Mouse (Mus musculus) mesoderm, embryonic 11.5 days (tissue): Measurements from ENCODE around the gene Nt5c1a.
A peak's percentile ranks its signal among the peaks of the same experiment; 100 is the strongest.
"Not testable (repeated sequence)": the region's sequence is repeated elsewhere in the genome, so short reads cannot be mapped to it uniquely, and the experiment has no call there.

Experiments used
- DNase-seq: peaks from one replicate; pipeline ENCODE4 v3.0.0-alpha.2; 2012; ENCODE audit warnings: low read depth, low spot score

Gene Nt5c1a

DNA sequence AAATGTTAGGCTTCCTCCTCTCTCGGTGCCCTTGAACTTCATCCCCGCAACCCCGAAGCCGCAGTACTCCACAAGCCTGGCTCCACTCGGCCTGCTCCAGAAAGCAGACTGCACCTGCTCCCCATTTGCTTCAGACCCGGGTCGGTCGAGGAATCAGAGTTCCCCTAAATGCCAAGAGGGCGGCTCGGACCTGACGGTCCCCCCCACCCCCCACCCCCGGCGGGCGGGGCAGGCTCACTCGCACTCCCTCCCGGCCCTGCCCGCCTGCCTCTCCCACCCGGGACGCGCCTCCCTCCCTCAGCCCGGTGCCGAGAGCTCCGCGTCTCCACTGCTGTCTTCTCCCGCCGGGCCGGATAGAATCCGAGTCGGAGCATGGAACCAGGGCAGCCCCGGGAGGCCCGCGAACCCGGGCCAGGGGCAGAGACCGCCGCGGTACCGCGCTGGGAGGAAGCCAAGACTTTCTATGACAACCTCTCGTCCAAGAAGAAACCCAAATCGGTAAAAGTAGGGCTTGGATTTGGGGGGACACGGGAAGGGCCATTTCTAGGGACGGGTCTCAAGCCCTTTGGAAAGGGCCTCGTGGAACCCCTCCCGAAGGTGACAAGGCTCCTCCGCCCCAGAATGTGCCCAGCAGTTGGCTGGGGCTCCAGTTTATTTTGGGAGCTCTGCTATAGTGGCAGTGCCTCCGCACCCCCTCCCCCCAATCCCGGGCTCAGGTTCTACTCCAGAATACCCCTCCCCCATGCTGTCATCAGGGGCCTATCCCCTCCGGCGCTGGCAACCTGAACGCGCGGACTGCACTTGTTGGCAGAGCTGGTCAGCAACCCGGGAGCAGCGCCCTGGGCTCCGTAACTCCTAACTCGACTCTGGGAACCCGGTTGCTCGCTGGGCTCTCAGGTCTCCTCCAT lies at the start of gene Nt5c1a:
Gene Nt5c1a, plus strand, starts transcription at position 319 of the 908 bp plus-strand sequence.
- peak; percentile 34 for DNase-seq

DNA sequence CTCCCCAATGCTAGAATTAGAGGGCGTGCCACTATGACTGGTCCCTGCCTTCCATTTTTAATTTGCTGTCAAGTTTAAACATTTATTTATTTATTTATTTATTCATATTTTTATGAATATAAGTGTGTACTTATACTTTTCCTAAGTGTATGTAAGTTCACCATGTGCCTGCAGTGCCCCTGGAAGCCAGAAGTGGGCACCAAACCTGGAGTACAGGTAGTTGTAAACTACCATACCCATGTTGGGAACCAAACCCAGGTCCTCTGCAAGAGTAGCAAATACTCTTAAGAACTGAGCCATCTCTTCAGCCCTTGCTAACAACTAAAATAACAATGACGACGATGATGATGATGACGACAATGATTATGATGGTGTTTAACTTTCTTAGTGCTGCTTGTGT lies 49.3 kb upstream of the Nt5c1a start:
- no peak for DNase-seq

DNA sequence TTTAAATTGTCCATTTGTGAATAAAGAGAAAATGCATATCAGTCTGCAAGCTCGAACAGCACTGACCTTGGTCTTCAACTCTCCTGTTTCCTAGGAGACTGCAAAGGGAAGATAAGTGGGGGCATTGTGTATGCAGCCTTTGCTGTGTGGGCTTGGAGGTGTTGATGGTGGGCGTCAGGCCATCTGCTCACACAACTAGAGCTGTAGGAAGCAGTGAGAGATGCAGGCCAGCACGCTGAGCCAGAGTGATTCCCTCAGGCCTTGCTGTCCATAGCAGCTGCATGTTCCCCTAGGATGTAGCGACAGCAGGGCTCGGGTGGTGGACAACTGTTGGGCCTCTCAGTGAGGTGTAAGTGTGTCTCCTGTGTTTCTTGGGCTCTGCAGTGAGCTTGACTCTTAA lies 48.3 kb upstream of the Nt5c1a start:
- DNase-seq: no peak

DNA sequence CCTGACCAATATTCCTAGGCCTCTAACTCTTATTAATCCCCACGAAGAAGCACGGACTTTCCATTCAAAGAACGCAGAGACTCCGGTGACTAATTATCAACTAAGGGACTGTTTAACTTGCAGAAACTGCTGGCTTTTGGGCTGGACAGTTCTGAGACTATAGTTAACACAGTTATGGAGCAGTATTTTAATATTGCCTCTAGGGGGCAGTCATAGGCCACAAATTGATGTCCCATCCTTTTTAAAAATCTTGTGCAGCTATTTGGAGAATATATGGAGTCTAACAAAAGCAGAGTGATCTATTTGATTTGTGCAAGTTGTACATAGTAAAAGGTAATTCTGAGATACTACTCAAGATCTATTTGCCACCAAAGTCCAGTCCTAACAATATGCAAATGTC lies 46.3 kb upstream of the Nt5c1a start:
- DNase-seq: peak; percentile 62

DNA sequence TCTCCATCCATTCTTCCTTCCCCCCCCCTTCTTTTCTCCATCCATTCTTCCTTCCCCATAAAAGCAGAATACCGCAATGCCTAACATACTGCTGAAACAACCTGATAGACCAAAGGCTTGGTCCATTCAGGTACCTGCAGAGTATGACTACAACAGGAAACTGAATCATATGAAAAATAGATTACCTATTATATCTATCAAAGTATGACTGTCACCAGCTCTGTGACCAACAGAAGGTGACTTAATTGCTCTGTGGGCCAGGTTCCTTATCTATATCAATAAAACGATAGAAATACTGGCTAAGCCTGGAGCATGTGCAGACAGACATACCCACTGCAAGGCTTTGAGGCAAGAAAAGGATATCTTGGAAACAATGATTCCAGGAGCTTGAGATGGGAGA lies 45.9 kb upstream of the Nt5c1a start:
- DNase-seq: no peak

DNA sequence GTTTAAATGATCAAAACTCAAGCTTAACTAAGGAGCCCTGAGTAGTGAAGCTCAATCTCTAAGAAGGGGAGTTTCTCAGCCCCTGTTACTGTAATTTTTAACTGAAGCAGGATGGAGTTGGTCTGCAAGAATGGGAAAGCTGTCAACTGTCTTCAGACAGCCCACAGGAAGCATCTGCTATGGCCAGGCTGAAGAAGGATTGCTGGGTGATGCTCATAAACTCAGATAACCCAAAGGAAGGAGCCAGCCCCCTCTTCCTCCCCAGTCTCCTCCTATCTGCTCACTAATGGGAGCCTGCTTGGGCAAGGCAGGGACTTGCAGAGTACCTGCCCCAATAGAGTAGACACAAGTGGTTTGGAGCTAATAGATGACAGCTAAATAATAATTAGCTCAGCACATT lies 45.5 kb upstream of the Nt5c1a start:
- no peak for DNase-seq

DNA sequence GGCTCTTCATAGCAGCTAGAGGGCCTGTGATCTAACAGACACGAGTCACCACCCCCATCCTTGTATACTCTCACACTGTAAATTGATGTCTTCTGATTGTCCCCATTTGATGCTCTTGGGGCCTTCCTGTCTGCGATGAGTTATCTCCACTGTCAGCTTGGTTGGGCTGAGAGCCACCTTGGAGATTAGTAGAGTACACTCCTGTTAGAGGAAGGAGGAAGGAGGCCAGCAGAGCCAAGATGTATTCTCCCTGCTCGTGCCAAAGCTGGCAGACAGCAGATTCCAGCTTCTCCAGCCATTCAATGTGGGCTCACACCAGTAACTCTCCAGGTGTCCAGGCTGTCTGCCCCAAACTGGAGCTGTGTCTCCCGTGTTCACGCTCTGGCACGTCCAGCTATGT lies 40.7 kb upstream of the Nt5c1a start:
- no peak for DNase-seq

DNA sequence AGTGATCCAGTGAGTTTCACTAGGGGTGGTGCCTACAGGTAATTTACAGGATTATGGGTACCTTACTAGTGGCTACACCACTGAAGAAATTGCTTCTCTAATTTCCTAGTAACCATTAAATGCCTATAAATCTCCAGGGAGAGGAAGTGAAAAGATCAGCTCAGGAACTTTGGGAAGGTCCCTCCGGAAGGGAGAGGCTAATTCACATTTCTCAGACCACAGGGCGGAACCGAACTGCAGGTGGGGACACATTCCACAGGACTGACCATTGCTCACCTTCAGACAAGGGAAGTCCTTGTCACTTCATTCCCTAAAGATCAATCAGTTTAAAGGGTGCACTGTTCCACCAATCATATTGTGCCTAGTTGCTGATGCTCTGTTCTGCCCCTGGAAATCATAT lies 40.1 kb upstream of the Nt5c1a start:
- not testable (repeated sequence) for DNase-seq

DNA sequence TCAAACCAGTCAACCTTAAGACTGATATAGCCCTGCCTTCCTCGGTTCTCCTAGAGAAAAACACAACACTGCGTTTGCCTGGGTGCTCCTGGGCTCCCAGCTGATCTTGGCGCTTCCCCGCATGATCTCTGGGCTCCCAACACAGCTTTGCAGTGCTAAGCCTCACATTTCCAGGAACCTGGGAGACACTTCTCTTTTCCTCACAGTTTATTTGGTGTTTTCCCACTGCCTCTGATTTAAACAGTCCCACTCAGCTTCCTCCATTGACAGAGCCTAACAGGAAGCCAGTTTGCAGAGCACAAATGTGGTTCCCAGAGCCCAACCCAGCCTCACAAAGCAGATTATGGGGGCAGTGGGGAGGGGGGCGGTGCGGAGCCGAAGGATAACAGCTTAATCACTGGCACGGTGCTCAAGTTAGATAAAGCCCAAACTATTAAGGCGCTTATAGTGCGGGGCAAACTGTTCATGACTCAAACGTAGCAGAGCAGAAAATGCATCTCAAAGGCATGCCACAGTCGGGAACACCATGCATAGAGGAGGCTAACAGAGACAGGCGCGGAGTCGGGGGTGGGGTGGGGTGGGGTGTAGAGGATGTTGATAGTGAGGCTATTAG lies 38.9 kb upstream of the Nt5c1a start:
- DNase-seq: no peak

DNA sequence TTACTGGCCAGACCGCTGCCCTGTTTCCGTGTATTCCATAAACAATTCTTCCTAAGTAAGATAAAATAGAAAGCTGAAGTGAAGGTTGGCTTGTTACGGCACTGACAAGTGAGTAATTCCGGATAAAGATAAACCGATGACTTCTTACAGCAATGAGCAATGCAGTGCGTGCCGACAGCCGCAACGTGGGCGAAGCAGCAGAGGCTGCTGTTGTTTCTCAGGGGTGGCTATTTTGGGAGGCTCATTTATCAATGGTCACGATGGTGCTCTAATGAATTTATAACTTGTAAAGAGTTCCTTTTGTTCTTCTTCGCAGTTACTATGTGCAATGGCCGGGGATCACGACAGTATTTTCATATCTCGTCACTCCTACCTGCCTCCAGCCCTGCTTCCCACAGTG lies 37.1 kb upstream of the Nt5c1a start:
- DNase-seq: no peak

DNA sequence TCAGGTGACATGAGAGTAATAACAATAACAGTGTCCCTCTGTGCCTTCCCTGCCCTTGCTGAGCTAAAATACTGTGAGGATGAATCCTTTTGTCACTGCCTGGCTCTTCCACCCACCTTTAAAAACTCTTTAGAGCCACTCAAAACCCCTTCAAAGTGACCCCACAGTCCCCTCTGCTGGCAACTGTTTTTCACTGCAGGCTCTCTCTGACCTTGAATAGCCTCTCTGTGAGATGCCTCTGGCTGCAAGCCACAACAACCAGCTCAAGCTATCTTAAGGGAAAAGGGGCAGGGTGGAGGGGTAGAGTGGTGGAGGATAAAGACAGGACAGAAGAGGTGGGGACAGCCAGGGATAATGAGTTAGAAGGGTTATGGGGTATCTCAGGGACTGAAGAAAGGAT lies 29.5 kb upstream of the Nt5c1a start:
- no peak for DNase-seq

DNA sequence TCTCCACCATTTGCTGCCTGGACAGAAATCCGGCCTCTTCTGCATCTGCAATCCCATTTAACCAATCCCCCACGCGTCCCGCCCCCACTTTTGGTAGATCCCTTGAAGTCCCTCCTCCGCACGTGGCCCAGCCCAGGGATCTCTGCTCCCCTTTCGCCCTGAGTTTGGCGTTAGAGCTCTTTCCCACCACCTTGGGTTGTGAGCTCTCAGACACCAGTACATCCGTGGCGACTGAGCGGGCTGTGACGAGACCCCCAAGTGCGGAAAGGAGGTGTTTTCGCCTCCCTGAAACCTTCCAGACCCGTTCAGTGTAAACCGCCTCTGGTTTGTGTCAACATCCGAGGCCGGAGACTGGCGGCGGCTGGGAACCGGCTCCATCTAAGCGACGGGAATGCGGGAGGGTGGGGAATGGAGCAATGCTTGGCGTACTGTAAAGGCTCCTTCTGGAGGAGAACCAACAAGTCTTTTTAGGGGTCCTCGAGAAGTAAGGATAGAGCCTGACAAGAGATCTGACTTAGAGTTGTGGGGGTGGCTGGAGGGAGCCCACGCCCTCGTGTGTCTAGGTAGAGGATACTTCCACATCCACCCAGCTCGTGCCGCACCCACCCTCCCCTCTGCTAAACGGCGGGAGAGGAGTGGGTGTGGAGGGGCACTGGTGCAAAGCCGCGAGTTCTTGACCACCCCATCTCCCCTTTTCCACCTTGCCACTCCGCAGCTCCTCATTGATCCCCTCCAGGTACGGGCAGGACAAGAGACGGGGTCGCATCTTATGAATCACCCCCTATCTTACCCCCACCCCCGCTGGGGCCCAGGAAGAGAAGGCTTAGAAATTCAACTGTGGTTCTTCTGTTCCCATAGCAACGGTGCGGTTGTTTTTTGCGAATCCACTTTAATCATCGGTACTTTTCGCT lies 18.7 kb upstream of the Nt5c1a start, which contains the start of gene Hpcal4:
Gene Hpcal4, plus strand, starts transcription at position 900 of the 911 bp plus-strand sequence.
- DNase-seq: peak; percentile 40

DNA sequence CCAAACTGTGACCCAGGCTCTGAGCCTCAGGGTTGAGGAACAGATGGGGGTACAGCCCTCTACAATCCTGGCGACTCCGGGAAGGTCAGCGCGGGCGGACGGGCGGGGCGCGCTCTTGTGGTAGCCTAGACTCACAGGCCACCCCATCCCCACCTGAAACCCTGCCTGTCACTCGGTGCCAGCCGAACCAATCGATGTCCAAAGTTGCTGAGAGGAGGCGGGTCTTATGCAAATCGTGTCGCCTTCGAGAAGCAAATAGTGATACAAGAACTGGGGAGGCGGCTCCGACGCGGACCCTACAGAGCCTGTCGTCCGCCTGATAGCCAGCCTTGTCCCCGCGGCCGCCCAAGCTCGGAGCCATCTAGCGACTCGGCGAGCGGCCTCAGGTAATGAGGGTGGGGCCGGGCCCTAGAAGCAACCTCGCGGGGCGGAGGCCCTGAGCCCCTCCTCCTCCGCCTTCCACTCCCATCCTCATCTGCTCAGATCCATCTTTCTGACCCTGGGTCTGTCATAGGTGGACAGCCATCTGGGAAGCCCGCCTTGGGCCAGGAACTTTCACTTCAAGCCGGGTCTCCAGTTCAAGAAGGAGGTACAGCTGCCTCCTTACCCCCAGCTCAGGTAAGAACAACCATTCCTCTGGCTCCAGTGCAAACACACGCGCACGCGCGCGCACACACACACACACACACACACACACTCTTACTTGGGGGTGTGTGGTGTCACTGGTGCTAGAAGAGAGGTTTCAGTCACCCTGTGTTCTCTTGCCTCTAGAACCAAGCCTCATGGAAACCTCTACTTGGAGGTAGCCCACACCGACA lies 17.9 kb upstream of the Nt5c1a start:
- DNase-seq: peak; percentile 86

DNA sequence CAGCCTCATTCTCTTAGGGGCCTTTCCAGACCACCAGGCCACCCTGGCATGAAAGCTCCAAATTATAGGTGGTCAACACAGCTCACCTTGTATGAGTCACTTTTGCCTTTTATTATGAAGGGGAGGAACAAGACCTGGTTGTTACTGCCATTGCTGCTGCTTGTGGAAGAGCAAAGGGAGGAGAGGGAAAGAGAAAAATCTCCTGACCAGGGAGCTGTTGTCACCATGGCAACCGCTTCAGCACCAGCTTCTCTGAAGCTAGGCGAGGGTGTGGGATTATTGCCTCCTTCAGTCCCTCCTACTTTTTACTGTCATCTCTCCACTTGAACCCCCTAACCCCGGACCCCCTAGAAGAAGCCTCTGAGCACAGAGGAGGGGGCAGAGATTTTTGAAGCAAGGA lies 16.5 kb upstream of the Nt5c1a start:
- DNase-seq: no peak

DNA sequence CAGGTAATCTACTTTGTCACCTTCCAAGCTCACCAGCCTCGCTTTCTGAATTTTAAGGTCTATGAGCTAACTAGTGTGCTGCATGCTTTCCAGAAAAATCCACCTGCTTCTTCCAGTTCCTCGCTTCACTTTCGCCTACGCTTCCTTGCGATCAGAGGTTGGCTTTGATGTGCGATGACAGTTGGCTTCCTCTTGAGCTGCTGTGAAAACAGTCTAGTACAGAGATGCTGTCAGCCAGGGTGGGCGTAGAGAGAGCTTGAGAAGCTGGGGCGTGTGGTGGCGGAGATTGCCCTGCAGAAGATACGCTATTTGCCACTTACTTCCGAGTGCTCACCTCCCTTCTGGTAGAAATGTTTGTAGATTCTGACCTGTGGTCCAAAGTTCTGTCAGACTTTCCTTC lies 9.0 kb upstream of the Nt5c1a start:
- no peak for DNase-seq

DNA sequence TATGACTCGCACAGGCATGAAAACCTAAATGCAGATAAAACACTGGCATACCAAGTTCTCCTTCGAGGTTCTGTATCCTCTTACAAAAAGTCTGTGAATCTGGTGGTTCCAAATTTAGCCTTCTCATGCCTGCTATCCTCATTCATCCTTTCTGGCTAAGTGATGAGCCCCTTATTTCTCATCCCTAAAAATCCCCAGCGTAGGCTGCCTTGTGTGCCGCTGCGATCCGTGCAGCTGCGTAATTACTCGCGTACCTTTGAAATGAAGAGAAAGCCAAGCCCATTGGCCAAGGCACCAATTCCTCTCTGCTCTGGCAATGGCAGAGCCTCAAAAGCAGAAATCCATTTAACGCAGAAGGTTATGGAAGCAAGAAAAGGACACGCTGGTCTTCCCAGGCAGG lies 7.5 kb upstream of the Nt5c1a start:
- no peak for DNase-seq

DNA sequence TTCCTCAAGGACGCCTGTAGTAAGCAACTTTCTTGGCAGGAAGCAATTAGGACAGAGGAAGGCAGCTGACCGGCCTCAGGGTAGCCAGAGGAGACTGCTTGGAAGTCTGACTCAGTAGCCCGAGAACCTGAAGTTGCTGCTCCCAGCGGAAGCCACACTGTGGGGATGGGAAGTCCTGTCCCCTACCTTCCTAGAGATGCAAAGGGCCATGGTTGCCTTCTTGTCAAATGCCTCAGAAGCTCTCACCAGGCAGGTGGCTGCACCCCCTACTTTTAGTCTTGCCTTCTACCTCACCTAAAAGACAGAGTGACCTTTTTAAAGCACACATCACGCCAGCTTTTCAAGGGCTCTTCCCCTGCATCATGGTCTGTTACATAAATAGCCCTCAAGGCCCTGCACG lies 4.6 kb upstream of the Nt5c1a start:
- DNase-seq: no peak

DNA sequence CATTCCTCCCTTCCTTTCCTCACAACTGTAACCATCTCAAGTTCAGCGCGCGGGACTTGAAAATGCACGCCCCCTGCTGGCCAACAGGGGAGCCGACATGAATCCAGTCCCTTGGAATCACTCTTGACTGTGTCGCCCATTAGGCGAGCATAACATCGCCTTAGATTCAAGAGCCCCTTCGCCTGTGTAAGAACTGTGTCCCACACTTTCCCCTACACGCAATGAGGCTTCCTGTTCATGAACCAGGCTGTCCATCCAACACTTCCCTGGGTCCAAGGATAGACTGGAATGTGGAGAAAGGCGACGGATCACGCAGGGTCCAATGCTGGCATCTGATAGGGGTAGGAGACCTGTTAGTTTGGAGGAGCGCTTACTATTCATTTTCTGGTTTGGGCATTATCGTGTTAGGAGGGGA lies 526 bp upstream of the Nt5c1a start:
- DNase-seq: peak; percentile 78

DNA sequence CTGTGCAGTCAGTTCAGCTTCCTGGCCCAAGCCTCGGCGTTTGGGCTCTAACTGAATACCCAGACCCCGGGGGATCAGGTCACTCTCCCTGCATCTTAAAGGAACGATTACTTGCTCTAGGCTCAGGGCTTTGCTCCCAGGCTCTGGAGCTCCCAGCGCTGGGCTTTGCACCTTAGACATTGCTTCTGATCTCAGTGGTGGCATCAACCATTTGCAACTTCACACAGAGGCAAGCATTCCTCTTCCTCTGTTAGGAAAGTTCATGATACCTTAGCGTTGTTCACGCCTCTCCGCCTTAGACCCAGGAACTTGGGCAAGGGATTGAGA lies 753 bp downstream of the Nt5c1a start:
- DNase-seq: no peak

DNA sequence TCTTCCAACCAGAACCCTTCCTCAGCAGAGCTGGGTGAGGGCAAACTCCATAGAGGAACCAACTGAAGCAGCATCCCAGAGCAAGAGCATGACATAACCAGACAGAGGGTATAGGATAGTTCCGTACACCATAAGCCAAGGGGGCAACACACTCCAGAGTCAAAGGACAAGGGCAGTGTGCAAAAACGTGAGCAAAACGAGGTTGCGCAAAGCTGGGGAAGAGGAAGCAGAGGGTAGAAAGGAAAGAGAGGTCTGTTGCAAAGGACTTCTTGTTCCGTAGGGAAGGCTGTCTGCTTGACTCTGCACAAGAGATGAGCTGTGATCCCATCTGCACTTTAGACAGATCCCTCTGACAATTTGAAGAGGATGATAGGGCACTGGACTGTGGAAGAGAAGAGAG lies 6.0 kb downstream of the Nt5c1a start:
- DNase-seq: no peak

DNA sequence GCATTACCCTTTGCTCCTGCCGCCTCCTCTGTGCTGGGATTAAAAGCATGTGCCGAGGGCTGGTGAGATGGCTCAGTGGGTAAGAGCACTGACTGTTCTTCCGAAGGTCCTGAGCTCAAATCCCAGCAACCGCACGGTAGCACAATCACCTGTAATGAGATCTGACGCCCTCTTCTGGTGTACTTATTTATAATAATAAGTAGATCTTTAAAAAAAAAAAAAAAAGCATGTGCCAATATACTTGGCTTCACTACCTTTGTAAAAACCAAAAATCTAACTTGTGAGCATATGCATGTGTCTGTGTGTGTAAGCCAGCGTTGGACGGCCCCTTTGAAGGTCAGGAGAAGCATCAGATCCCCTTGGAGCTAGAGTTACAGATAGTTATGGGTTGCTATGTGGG lies 9.7 kb downstream of the Nt5c1a start:
- DNase-seq: no peak
